Mouse (Mus musculus) forebrain, embryonic 12.5 days (tissue): Measurements from ENCODE around the gene Thoc5. TPM values are rescaled to one million over a fixed set of nuclear protein-coding genes. Genes with fewer than 3 reads are reported as not detected.
A peak's percentile ranks its signal among the peaks of the same experiment; 100 is the strongest.

Source experiments
- ATAC-seq: fragments of 200-750 bp; cut with Nextera tagmentation; 2 replicates; pipeline ENCODE4 v1.8.0; 2017; ENCODE audit warnings: moderate TSS enrichment; ENCODE audit not compliant: low FRiP score
- H3K27ac ChIP-seq: fragments of 300-500 bp; sonication (generic); 2 replicates; pipeline ENCODE4 v1.5.1; 2016; ENCODE audit warnings: mild to moderate bottlenecking
- H3K27me3 ChIP-seq: fragments of 300-500 bp; sonication (generic); 2 replicates; pipeline ENCODE4 v1.6.1; 2016; ENCODE audit warnings: mild to moderate bottlenecking
- H3K36me3 ChIP-seq: fragments of 300-500 bp; sonication (generic); replicated peaks from 2 replicates; pipeline ENCODE4 v1.6.1; 2016; ENCODE audit warnings: mild to moderate bottlenecking
- H3K4me1 ChIP-seq: fragments of 300-500 bp; sonication (generic); 2 replicates; pipeline ENCODE4 v1.6.1; 2016
- H3K4me2 ChIP-seq: fragments of 300-500 bp; sonication (generic); 2 replicates; pipeline ENCODE4 v1.6.1; 2016; ENCODE audit warnings: mild to moderate bottlenecking, moderate library complexity
- H3K4me3 ChIP-seq: fragments of 300-500 bp; sonication (generic); replicated peaks from 2 replicates; pipeline ENCODE4 v1.5.1; 2016; ENCODE audit warnings: mild to moderate bottlenecking
- H3K9ac ChIP-seq: fragments of 300-500 bp; sonication (generic); 2 replicates; pipeline ENCODE4 v1.6.1; 2016; ENCODE audit warnings: mild to moderate bottlenecking
- H3K9me3 ChIP-seq: fragments of 300-500 bp; sonication (generic); 2 replicates; pipeline ENCODE4 v1.6.1; 2016
- WGBS: fragments of 180-500 bp; shearing (Covaris S2); methylation state at CpG from one replicate; pipeline ENCODE4 v1.1.7; 2016; 5-methylcytosine and 5-hydroxymethylcytosine counted together
- polyA plus RNA-seq: library from polyadenylated mRNA; unstranded; fragments of >200 nt; fragmentation: Nextera tagmentation; extraction: Ambion mirVana; gene quantifications from 2 replicates; pipeline ENCODE4 v1.2.1, GENCODE M21; 2016

The Thoc5 gene
- 55.2 and 61.4 TPM in 2 replicates for polyA plus RNA-seq

- H3K9ac ChIP-seq, result peak within 1 kb of the TSS; percentile 80
- no peaks in the 10 kb centered on the region for H3K9me3 ChIP-seq
- peak within 1 kb of the TSS; percentile 81 for H3K27ac ChIP-seq
- peaks cover 12% of the 10 kb centered on the region for H3K4me1 ChIP-seq
- H3K36me3 ChIP-seq, result peaks cover 50% of the 10 kb centered on the region
- peak; percentile 93 for ATAC-seq
- no peaks in the 10 kb centered on the region for H3K27me3 ChIP-seq
- WGBS, result 2% methylated on average over 52 of the region's 52 CpGs
- peak within 1 kb of the TSS; percentile 87 for H3K4me2 ChIP-seq
- peak within 1 kb of the TSS; percentile 87 for H3K4me3 ChIP-seq
These were observed at the start of gene Thoc5 for GRCm38 (mm10) chr11:4894848-4895816. Thoc5 (plus strand) TSS chr11:4895320.

- H3K36me3 ChIP-seq, result no peaks in the 10 kb centered on the region
- H3K4me2 ChIP-seq, result peak overlapping the region; percentile 77
- peaks cover 20% of the 10 kb centered on the region for H3K4me1 ChIP-seq
- H3K9me3 ChIP-seq, result no peaks in the 10 kb centered on the region
- peak overlapping the region; percentile 92 for H3K9ac ChIP-seq
- WGBS, result 1% methylated on average over 50 of the region's 50 CpGs
- H3K27ac ChIP-seq, result peak overlapping the region; percentile 71
- H3K4me3 ChIP-seq, result peak overlapping the region; percentile 91
- ATAC-seq, result peak; percentile 72
- no peaks in the 10 kb centered on the region for H3K27me3 ChIP-seq
These were observed 46.5 kb upstream of the Thoc5 start for GRCm38 (mm10) chr11:4848483-4849248.

GRCm38 (mm10) chr11:4849258-4849943 is 45.7 kb upstream of the Thoc5 start, which contains the start of gene Nf2:
Nf2 (minus strand) TSS chr11:4849536.
- ATAC-seq, result peak; percentile 99
- H3K27me3 ChIP-seq, result no peaks in the 10 kb centered on the region
- H3K36me3 ChIP-seq, result no peaks in the 10 kb centered on the region
- WGBS, result under 1% methylated on average over 59 of the region's 60 CpGs
- peak within 1 kb of the TSS; percentile 71 for H3K27ac ChIP-seq
- no peaks in the 10 kb centered on the region for H3K9me3 ChIP-seq
- H3K4me1 ChIP-seq, result peaks cover 20% of the 10 kb centered on the region
- peak within 1 kb of the TSS; percentile 92 for H3K9ac ChIP-seq
- H3K4me3 ChIP-seq, result peak within 1 kb of the TSS; percentile 91
- peak within 1 kb of the TSS; percentile 77 for H3K4me2 ChIP-seq

GRCm38 (mm10) chr11:4850404-4850803 is 44.7 kb upstream of the Thoc5 start:
- H3K27ac ChIP-seq, result no peak overlapping the region
- no peaks in the 10 kb centered on the region for H3K9me3 ChIP-seq
- H3K4me1 ChIP-seq, result peaks cover 20% of the 10 kb centered on the region
- H3K27me3 ChIP-seq, result no peaks in the 10 kb centered on the region
- no peaks in the 10 kb centered on the region for H3K36me3 ChIP-seq
- H3K9ac ChIP-seq, result no peak overlapping the region
- no peak overlapping the region for H3K4me3 ChIP-seq
- no peak for ATAC-seq
- 91% methylated on average over 2 of the region's 2 CpGs for WGBS
- H3K4me2 ChIP-seq, result no peak overlapping the region

- ATAC-seq, result no peak
- no peak overlapping the region for H3K4me2 ChIP-seq
- no peak overlapping the region for H3K9ac ChIP-seq
- no peaks in the 10 kb centered on the region for H3K27me3 ChIP-seq
- H3K27ac ChIP-seq, result no peak overlapping the region
- peaks cover 6% of the 10 kb centered on the region for H3K4me1 ChIP-seq
- H3K36me3 ChIP-seq, result no peaks in the 10 kb centered on the region
- H3K9me3 ChIP-seq, result no peaks in the 10 kb centered on the region
- no peak overlapping the region for H3K4me3 ChIP-seq
These were observed 42.1 kb upstream of the Thoc5 start for GRCm38 (mm10) chr11:4853021-4853420.

GRCm38 (mm10) chr11:4854181-4854580 is 40.9 kb upstream of the Thoc5 start:
- Histone ChIP-seq H3K9me3 (no peaks in the 10 kb centered on the region), H3K4me2 (no peak overlapping the region), H3K27me3 (no peaks in the 10 kb centered on the region), H3K4me1 (no peaks in the 10 kb centered on the region), H3K4me3 (no peak overlapping the region), H3K36me3 (no peaks in the 10 kb centered on the region), H3K9ac (no peak overlapping the region), H3K27ac (no peak overlapping the region)
- ATAC-seq, result no peak
- 86% methylated on average over 5 of the region's 5 CpGs for WGBS

- no peaks in the 10 kb centered on the region for H3K36me3 ChIP-seq
- H3K9ac ChIP-seq, result no peak overlapping the region
- no peaks in the 10 kb centered on the region for H3K4me1 ChIP-seq
- 61% methylated on average over 2 of the region's 2 CpGs for WGBS
- no peak overlapping the region for H3K4me2 ChIP-seq
- H3K4me3 ChIP-seq, result no peak overlapping the region
- H3K9me3 ChIP-seq, result no peaks in the 10 kb centered on the region
- no peak for ATAC-seq
- H3K27me3 ChIP-seq, result no peaks in the 10 kb centered on the region
- no peak overlapping the region for H3K27ac ChIP-seq
These were observed 36.7 kb upstream of the Thoc5 start for GRCm38 (mm10) chr11:4858416-4858815.

- ATAC-seq, result no peak
- Histone ChIP-seq H3K4me3 (no peak overlapping the region), H3K4me2 (no peak overlapping the region), H3K4me1 (no peaks in the 10 kb centered on the region), H3K27ac (no peak overlapping the region), H3K27me3 (no peaks in the 10 kb centered on the region), H3K9ac (no peak overlapping the region), H3K36me3 (no peaks in the 10 kb centered on the region), H3K9me3 (no peaks in the 10 kb centered on the region)
- 71% methylated on average over 1 of the region's 1 CpGs for WGBS
These were observed 34.1 kb upstream of the Thoc5 start for GRCm38 (mm10) chr11:4860986-4861385.

GRCm38 (mm10) chr11:4861816-4862604 is 33.1 kb upstream of the Thoc5 start:
- Histone ChIP-seq H3K4me3 (no peak overlapping the region), H3K9me3 (no peaks in the 10 kb centered on the region), H3K27me3 (0 out of 2 replicates have a peak, but pooled peaks cover 8% of the 10 kb centered on the region), H3K27ac (no peak overlapping the region), H3K9ac (no peak overlapping the region), H3K4me1 (no peaks in the 10 kb centered on the region), H3K36me3 (no peaks in the 10 kb centered on the region), H3K4me2 (no peak overlapping the region)
- 56% methylated on average over 11 of the region's 11 CpGs for WGBS
- no peak for ATAC-seq

- 100% methylated on average over 1 of the region's 1 CpGs for WGBS
- H3K4me1 ChIP-seq, result no peaks in the 10 kb centered on the region
These were observed 32.4 kb upstream of the Thoc5 start for GRCm38 (mm10) chr11:4862730-4863129.

GRCm38 (mm10) chr11:4865645-4866251 is 29.4 kb upstream of the Thoc5 start:
- Histone ChIP-seq H3K9ac (no peak overlapping the region), H3K4me2 (no peak overlapping the region), H3K27me3 (peaks cover 10% of the 10 kb centered on the region; the same call in 1 of the 2 replicates), H3K9me3 (no peaks in the 10 kb centered on the region), H3K4me1 (no peaks in the 10 kb centered on the region), H3K36me3 (no peaks in the 10 kb centered on the region), H3K4me3 (no peak overlapping the region), H3K27ac (no peak overlapping the region)
- 39% methylated on average over 10 of the region's 10 CpGs for WGBS
- no peak for ATAC-seq

More at GRCm38 (mm10) chr11:4862730-4863129, 32.4 kb upstream of the Thoc5 start:
- no peak overlapping the region for H3K4me3 ChIP-seq
- H3K9me3 ChIP-seq, result no peaks in the 10 kb centered on the region
- H3K36me3 ChIP-seq, result no peaks in the 10 kb centered on the region
- no peak for ATAC-seq
- no peak overlapping the region for H3K4me2 ChIP-seq
- H3K9ac ChIP-seq, result no peak overlapping the region
- no peak overlapping the region for H3K27ac ChIP-seq
- 0 out of 2 replicates have a peak, but pooled peaks cover 9% of the 10 kb centered on the region for H3K27me3 ChIP-seq
